Mouse (Mus musculus): ENCODE data around the gene Odf3. TPM values are rescaled to one million over a fixed set of nuclear protein-coding genes. Genes with fewer than 3 reads are reported as not detected.
A peak's percentile ranks its signal among the peaks of the same experiment; 100 is the strongest.

Gene Odf3
- total RNA-seq, 2 experiments from 2014 or later: not detected

DNA sequence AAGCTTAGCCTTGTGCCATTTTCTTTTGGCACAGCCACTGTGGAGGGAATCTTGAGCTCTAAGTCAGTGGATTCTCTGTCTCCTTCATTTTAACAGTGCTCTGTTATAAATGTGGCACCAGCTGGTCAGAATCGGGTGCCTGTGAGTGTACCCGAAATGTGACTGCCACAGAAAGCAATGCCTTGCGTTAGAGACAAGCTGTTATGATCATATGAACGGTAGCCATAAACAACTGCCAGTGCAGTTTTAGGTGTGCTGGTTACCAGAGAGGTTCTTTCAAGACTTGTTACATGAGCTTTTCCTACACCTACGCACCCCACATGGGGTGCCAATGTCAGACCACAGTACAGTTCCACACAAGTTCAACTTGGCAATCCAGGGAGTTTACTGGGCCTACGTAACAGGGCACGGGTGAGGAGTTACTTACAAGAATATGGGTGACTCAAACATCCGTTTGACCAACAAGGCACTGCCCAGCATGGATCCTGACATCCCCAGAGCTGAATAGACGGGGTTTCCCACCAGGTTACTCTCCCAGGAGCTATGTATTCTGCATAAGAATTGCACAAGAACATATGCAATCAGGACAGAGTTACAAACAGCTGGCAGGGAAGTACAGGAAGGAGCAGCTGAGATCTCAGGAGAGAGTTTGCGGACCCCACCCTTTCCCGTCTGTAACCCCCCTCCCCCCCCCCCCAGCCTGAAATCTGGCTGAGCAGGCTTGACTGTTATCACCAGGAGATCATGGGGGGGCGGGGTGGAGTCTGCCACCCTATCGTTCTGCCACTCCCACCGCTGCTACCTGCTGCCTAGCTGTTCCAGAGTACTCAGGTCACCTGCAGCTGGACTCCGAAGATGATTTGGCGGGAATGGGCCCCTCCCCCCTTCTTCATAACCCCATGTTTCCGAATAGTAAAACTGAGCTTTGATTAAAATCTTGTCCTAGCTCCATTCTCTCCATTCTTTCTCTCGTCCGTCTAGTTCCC is 6.6 kb upstream of the Odf3 start:
- DNase-seq: no peak
- intact Hi-C loops (cut with DNase I): no loop called here

DNA sequence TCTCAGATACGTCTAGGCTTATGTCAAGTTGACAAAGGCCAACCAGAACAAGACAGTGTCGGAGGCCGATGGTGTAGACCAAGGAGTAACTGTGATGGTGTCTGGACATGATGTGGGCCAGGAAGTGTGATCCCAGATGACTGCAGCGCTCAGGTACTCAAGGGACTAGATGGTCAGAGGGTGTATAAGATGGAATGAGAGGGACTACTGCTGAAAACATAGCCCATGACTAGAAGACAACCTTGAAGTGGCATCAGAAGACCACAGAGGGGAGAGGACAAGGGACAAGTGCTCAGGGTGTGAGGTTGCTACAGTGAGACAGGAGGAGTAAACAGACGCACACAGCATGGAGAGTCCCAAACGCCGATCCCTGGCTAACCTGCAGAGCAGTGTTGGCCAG is 3.8 kb upstream of the Odf3 start:
- DNase-seq: no peak
- intact Hi-C loops (cut with DNase I): loop anchor here (1.0 to 2.0 kb wide), 2 partner anchors 59 to 227 kb away; no protein-coding TSS in a partner anchor

DNA sequence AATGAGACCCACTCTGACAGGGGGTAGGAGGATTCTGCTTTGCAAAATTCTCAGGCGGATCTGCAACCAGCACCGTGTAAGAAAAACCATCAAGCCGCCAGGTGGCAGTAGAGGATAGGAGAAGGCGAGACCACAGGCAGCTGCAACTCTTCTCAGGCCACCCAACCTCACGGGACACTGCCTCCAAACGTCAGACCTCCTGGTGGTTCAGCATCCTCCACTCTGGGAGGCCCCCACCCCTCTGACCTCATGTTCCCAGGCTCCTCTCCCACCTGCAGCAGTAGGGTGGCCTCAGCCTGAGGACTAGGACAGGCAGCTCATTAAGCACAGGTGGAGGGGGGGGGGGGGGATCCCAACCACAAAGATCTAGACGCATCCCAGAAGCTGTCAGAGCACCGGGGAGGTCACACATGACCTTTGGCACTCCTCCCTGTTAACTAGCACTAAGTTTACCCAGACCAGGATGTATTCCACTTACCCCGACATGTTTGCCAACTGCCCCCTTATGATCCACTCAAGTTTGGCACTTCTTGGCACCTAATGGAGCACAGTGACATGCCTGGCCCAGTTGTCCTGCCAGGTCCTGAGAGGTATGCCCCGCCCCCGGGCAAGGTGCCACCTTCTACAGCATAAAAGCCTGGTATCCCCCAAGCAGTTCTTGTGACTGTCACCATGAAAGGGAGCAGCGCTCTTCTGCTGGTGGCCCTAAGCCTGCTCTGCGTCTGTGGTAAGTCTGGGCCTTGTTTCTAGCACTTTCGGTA is 2.5 kb upstream of the Odf3 start, which contains the start of gene Scgb1c1:
TSS of gene Scgb1c1 (plus strand) at position 643 of the 761 bp plus-strand sequence.
- peak; percentile 91 to 96 for DNase-seq
- intact Hi-C loops (cut with DNase I): loop anchor here (1.0 to 5.0 kb wide), 4 partner anchors 58 to 327 kb away; partner anchors contain the start of gene Rnh1

DNA sequence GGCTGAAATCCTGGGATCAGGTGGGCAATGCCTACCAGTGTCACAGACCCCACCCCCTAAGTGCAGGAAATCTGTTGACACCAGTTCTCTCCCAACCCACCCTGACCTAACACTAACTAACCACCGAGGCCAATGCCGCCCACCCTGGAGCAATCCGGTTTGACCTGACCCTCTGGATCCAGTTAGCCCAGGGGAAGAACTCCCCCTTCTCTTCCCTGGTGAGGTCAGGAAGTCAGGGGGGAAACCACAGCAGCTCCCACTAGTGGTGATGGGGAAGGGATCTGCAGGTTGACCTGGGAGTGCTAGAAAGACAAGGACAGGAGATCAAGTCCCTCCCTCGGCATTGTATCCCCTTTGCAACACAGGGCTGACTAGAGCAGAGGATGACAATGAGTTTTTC is 1.9 kb upstream of the Odf3 start:
- no peak for DNase-seq
- intact Hi-C loops (cut with DNase I): loop anchor here (1.0 to 5.0 kb wide), 3 partner anchors 203 to 327 kb away; partner anchors contain the start of gene Rnh1

DNA sequence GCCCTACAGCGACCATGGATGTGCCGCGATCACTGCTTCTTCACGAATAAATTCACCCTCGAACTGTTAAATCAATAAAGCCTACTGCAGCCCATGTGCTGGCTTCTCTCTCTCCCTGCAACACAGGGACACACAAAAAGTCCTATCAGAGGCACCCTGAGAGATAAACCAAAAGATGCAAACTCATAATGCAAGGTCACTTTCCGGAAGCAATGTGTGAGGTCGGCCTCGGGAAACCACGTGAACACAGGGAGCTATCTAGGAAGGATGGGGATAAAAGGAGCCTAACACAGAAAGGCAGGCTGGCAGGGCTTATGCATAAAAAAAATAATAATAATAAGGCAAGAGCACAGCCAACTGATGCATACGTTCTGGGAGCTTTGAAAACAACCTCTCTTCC is 929 bp upstream of the Odf3 start:
- DNase-seq: no peak
- intact Hi-C loops (cut with DNase I): loop anchor here (5.0 kb wide), 1 partner anchor 326 kb away; the partner anchor contains the start of gene Rnh1

DNA sequence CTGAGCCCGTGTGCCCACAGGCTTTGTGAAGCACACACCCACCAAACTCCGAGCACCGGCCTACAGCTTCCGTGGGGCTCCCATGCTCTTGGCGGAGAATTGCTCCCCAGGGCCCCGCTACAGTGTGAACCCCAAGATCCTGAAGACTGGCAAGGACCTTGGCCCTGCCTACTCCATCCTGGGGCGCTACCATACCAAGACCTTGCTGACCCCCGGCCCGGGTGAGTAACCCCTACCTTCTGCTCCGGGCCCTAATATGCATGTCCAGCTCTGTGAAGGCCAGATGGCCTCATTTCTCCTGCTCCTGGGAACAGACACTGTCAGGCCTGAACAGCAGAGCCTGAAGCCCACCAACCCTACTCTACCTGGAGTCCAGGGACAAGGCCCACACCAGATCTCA is 986 bp downstream of the Odf3 start:
- intact Hi-C loops (cut with DNase I): loop anchor here (5.0 kb wide), 1 partner anchor 324 kb away; the partner anchor contains the start of gene Rnh1
- no peak for DNase-seq

DNA sequence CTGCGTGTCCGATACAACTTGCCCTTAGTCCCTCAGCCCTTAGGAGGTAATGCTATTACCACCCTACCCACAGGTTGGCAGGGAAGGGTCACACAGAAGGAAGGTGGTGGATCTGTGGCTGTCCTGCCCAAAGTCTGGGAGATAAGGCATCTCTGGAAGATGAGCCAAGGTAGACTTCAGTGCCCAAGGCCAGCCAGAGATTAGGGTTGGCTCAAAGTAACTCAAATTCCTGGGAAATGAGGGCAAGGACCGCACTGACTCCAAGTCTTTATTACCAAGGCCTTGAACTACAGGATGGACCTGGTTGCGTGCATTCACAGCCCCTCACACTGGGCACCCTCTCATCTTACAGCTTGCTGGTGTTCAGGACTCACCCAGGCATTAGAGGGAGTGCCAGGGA is 4.3 kb downstream of the Odf3 start:
- no peak for DNase-seq
- intact Hi-C loops (cut with DNase I): no loop called here

DNA sequence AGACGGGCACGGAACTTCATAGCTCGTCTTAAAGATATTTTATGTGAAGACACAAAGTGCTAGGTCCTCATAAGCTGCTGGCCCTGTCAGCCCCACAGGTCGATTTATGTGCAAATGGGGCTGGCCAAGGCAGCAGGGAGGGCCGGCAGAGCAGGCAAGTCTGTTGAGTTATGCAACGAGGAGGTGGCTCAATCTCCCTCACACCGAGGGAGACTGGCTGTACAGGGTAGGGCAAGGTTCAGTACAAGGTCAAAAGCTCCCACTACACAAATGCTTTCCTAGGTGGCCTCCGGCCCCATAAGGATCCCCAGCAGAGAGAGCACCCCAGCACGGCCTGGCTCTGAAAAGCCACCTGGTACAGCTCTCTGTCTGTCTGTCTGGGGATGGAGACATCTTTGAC is 5.8 kb downstream of the Odf3 start:
- intact Hi-C loops (cut with DNase I): no loop called here
- no peak for DNase-seq

DNA sequence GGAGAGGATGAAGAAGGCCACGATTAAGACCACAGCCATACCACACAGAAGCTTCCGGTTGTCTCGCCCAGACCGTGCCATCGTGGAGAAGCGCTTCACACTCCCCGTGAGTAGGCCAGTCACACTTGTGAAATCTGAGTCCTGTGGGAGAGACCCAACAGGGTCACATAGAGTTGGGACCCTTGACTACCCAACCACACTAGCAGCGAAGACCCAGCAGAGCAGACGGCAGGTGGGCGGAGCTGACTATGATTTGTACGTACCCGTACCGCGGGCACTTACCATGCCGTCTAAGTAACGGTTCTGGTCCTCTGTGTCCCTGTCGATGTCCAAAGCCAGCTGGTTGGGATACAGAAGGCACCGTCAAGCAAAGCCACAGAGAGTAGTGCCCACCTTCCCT is 6.9 kb downstream of the Odf3 start:
- no peak for DNase-seq
- intact Hi-C loops (cut with DNase I): no loop called here

DNA sequence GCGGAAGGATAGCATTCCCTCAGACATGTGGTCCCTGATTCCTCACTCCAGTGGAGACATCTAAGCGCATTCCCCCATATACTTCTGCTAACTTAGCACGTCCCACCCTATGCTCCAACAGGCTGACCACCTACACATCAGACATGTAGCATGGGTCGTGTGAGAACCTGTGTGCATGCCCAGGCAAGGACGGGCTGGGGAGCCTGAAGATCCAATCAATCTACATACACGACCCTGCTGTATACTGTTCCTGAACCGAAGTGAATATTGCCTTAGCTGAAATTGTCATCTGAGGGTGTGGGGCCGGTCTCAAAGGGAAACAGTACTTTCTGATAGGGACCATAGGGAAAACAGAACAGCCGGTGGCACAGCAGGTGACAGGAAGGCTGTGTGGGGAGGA is 7.6 kb downstream of the Odf3 start:
- intact Hi-C loops (cut with DNase I): loop anchor here (5.0 kb wide), 2 partner anchors 152 to 337 kb away; partner anchors contain the start of genes Hras and Lrrc56
- DNase-seq: no peak

DNA sequence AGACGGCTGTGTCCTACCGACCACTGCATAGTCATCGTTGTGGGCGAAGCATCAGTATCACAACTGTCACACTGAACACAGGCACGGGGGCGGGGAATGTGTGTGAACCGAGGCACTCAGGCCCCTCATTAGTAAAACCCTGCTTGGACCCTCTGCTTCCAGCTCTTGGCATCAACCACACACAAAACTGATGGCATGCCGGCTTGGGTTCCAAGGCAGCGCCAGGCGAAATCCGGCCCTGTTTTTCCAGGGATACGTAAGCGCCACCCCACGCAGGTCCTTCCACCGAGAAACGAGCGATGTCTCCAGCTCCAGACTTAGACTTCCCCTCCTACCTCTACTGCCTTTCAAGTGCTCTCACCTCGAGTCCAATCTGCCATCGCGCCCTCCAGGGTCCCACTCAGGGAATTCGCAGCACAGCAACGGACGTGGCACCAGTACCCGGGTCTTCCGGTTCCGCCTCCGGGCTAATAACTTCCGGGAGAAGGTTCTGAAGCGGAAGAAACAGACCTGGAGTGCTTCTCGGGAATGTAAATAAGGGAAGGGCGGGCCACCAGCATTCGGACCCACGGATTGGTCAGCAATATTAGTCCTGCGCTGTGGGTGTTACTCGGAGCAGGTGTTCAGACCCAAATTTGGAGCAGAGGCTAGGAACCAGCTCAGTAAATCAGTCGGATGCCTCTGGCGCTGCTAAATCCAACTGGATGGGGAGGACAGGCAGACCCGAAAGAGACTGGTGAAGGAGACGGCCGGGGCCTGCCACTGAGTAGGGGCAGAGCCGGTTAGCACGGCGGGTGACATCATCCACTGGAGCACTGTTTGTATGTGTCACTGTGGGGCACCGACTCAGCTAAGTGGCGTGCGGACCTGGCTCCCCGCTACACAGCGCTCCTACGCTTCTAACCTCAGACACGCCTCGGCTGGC is 8.5 kb downstream of the Odf3 start, which contains the start of gene Gm45785:
TSS of gene Gm45785 (minus strand) at position 472 of the 925 bp plus-strand sequence.
- DNase-seq: peak; percentile 79 to 81
- intact Hi-C loops (cut with DNase I): loop anchor here (5.0 kb wide), 2 partner anchors 151 to 336 kb away; partner anchors contain the start of genes Hras and Lrrc56

DNA sequence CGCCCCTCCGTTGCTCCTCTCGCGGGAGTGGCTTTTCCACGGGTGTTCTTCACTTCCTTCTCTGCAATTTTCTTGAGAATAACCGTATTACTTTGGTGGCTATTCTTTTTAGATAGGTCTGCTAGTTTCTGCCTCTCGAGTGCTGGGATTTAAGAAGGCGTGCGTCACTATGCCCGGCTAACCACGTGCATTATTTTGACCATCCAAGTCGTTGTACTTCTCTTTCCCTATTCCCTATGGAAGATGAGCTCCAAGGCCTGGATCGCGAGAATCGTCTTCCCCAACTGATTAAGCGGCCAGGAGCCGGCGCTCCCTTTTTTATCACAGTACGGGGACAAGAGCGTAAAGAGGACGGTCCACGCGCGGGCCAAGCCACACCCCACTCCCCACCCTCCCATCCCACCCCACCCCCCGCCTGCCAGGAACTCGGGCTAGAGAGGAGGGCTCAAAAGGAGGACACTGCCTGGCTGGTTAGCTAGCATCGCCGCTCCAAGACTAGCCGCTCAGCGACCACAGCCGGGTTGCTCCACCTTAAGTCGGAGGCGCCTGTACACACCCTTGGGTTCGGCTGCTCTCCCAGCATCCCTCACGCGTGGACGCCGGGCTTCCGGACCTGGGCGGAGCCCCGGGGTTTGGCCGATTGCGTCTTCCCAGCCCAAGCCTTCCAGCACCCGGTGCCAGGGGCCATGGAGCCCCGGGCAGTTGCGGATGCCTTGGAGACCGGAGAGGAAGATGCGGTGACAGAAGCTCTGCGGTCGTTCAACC is 9.4 kb downstream of the Odf3 start, which contains the start of gene Ric8a:
TSS of gene Ric8a (plus strand) at position 173 of the 765 bp plus-strand sequence.
- DNase-seq: peak; percentile 90 to 94
- intact Hi-C loops (cut with DNase I): loop anchor here (1.0 to 5.0 kb wide), 3 partner anchors 25 to 335 kb away; partner anchors contain the start of genes Hras, Lrrc56 and Sirt3

DNA sequence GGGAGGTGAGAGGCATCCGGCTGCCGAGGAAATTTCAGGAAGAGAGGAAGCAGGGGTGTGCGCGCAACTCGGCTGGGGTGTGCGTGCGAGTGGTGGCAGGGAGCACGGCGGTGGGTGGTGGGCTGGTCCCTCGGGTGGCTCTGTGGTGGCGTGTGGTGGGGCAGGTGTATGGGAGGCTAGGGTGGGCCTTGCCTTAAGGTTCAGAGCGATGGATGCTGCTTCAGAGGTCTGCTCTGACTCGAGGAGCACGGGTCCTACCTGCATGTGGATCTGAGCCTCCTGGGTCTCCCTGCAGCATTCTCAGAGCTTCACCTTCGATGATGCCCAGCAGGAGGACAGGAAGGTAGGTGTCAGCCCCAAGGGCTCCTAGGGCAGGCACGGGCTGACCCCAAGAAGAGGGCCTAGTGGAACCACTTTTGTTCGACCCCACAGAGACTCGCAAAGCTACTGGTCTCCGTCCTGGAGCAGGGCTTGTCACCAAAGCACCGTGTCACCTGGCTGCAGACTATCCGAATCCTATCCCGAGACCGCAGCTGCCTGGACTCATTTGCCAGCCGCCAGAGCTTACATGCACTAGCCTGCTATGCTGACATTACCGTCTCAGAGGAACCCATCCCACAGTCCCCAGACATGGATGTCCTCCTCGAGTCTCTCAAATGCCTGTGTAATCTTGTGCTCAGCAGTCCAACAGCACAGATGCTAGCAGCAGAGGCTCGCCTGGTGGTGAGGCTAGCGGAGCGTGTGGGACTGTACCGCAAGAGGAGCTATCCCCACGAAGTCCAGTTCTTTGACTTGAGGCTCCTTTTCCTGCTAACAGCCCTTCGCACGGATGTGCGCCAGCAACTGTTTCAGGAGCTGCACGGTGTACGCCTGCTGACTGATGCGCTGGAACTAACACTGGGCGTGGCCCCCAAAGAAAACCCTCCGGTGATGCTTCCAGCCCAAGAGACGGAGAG is 10.2 kb downstream of the Odf3 start, which contains the start of gene Bet1l:
TSS of gene Bet1l (minus strand) at position 28 of the 956 bp plus-strand sequence.
- no peak for DNase-seq
- intact Hi-C loops (cut with DNase I): loop anchor here (1.0 to 5.0 kb wide), 3 partner anchors 24 to 334 kb away; partner anchors contain the start of genes Hras, Lrrc56 and Sirt3

DNA sequence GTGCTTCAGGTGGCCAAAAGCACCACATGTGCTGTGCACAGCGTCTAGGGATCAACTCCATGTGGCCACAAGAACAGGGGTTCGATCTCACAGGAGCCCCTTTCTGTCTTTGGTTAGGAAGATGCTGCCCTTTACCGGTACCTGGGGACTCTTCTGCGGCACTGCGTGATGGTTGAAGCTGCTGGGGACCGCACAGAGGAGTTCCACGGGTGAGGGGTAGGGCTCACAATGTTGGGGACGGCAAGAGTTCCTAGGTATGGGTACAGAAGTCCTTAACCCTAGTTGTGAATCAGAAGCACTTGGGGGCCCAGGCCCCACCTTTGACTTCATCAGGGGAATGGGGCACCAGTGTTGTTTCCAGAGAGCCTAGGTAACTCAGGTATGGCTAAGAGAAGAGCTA is 11.1 kb downstream of the Odf3 start:
- intact Hi-C loops (cut with DNase I): loop anchor here (5.0 kb wide), 2 partner anchors 149 to 334 kb away; partner anchors contain the start of genes Hras and Lrrc56
- no peak for DNase-seq

DNA sequence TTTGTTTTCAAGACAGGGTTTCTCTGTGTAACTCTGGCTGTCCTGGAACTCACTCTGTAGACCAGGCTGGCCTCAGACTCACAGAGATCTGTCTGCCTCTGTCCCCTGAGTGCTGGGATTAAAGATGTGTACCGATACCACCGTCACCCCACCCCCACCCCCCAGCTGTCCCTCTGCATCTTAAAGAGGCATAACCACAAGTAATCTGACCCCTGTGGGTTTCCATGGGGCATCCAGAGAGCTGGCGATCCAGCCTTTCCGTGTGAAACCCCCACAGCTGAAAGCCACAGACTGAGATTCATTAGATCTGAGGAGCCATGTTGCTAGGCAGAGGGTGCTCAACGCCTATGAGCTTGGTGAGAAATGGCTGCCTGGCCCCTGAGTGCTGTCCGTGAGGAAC is 12.4 kb downstream of the Odf3 start:
- intact Hi-C loops (cut with DNase I): loop anchor here (5.0 kb wide), 2 partner anchors 147 to 332 kb away; partner anchors contain the start of genes Hras and Lrrc56
- DNase-seq: no peak

DNA sequence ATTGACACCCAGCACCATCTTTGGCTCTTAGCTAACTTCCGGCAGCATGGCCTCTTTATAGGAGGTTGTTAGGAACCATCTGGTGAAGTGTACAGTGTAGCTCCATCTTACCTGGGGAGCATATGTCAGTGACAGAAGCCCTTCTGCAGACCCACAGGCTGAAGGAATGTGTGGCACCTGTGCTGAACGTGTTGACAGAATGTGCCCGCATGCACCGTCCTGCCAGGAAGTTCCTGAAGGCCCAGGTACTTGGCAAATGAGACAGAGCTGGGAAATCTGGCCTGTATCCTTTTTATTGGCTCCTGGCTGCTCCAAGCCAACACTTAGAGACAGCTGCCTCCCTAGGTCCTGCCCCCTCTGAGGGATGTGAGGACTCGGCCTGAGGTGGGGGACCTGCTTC is 13.1 kb downstream of the Odf3 start:
- DNase-seq: no peak
- intact Hi-C loops (cut with DNase I): no loop called here

DNA sequence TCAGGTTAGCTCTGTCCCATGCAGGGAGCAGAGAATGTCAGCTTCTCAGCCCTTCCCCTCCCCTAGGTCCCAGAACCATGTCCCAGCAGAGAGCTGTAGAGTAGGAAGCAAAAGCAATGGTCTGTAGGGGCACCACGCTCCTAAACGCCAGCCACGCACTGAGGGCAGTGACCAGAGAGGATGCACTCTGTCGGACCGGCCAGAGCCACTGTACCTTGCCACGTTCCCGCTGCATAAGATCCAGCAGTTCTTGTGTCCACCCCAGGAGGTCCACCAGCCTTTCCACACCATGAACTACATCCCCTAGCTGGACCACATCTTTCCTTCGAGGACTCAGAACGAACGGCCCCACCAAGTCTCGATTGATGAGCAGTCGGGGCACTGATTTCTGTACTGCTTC is 17.2 kb downstream of the Odf3 start:
- DNase-seq: no peak
- intact Hi-C loops (cut with DNase I): no loop called here
